Mouse (Mus musculus): ENCODE results near the gene Lrrfip1. TPM values are rescaled to one million over a fixed set of nuclear protein-coding genes. Genes with fewer than 3 reads are reported as not detected.

Lrrfip1 gene
- total RNA-seq, 1 experiment from 2014 or later = 69.4 TPM

GRCm38 (mm10) chr1:91151509-91151908 is 153.0 kb downstream of the Lrrfip1 start:
- no peak for DNase-seq

GRCm38 (mm10) chr1:91166798-91167197 is 168.3 kb downstream of the Lrrfip1 start:
- DNase-seq = no peak

- no peak for DNase-seq
These were observed 170.6 kb downstream of the Lrrfip1 start for GRCm38 (mm10) chr1:91169157-91169556.

GRCm38 (mm10) chr1:91174796-91175195 is 176.3 kb downstream of the Lrrfip1 start:
- no peak for DNase-seq

GRCm38 (mm10) chr1:91176026-91176425 is 177.5 kb downstream of the Lrrfip1 start:
- DNase-seq = no peak

- DNase-seq = no peak
These were observed 178.3 kb downstream of the Lrrfip1 start for GRCm38 (mm10) chr1:91176871-91177270.

Other genes starting within 250 kb of the Lrrfip1 start
- gene Col6a3, start 154.8 kb upstream of the Lrrfip1 start, total RNA-seq (2021) = 24.4 and 34.2 TPM in 2 replicates
- gene Mlph, start 83.7 kb upstream of the Lrrfip1 start, total RNA-seq (2021) = 2.3 and 3.1 TPM in 2 replicates
- not detected in 2 replicates for gene Prlh, start 45.6 kb upstream of the Lrrfip1 start, total RNA-seq (2021)
- not detected in 2 replicates for gene Rab17, start 29.1 kb upstream of the Lrrfip1 start, total RNA-seq (2021)
- 0.36 TPM in 1 of 2 replicates, not detected in the other for gene Rbm44, start 146.4 kb downstream of the Lrrfip1 start, total RNA-seq (2021)
- gene Ramp1, start 181.1 kb downstream of the Lrrfip1 start, total RNA-seq (2021) = 6.4 and 8.1 TPM in 2 replicates

Data from adrenal gland, postnatal 25 days (tissue).